Mouse (Mus musculus) left cerebral cortex, adult 8-10 months (tissue): ENCODE results near the gene Rpn1. TPM values are rescaled to one million over a fixed set of nuclear protein-coding genes. Genes with fewer than 3 reads are reported as not detected.

Experiments used
- DNase-seq, 2 experiments: peaks; one replicate each; pipeline ENCODE4 v3.0.0; 2022; ENCODE audit warnings: low spot score in 2 of 2
- total RNA-seq, 4 experiments: library from RNA; stranded (reverse); gene quantifications; 2 replicates each; pipeline ENCODE4 v1.2.4; 2022

The Rpn1 gene
- 100 to 1,000 TPM; 166 to 188 (median 171) TPM for total RNA-seq

GRCm38 (mm10) chr6:88084278-88085151 is at the start of gene Rpn1:
TSS of gene Rpn1 (plus strand) at chr6:88084482.
- DNase-seq: peak; percentile 94 to 95

GRCm38 (mm10) chr6:88037471-88038045 is 46.7 kb upstream of the Rpn1 start:
- no peak for DNase-seq

GRCm38 (mm10) chr6:88039426-88039825 is 44.9 kb upstream of the Rpn1 start:
- DNase-seq: peak in 1 of 2 experiments; percentile 53

- DNase-seq: no peak
These were observed 43.1 kb upstream of the Rpn1 start for GRCm38 (mm10) chr6:88041221-88041620.

- DNase-seq: no peak
These were observed 41.9 kb upstream of the Rpn1 start for GRCm38 (mm10) chr6:88042336-88042735.

GRCm38 (mm10) chr6:88044234-88044576 is 40.1 kb upstream of the Rpn1 start:
- no peak for DNase-seq

- DNase-seq: peak; percentile 83 to 95
These were observed 39.5 kb upstream of the Rpn1 start, which contains the start of gene Rab7 for GRCm38 (mm10) chr6:88044577-88045405. TSS of gene Rab7 (minus strand) at chr6:88045270.

GRCm38 (mm10) chr6:88045406-88045766 is 38.9 kb upstream of the Rpn1 start:
- DNase-seq: no peak

- DNase-seq: no peak
These were observed 36.4 kb upstream of the Rpn1 start for GRCm38 (mm10) chr6:88047853-88048252.

GRCm38 (mm10) chr6:88049008-88049407 is 35.3 kb upstream of the Rpn1 start:
- no peak for DNase-seq

- DNase-seq: no peak
These were observed 33.1 kb upstream of the Rpn1 start for GRCm38 (mm10) chr6:88051206-88051605.

- no peak for DNase-seq
These were observed 30.8 kb upstream of the Rpn1 start for GRCm38 (mm10) chr6:88053228-88054080.

- no peak for DNase-seq
These were observed 30.0 kb upstream of the Rpn1 start for GRCm38 (mm10) chr6:88054081-88054835.

- no peak for DNase-seq
These were observed 28.6 kb upstream of the Rpn1 start for GRCm38 (mm10) chr6:88055663-88056062.

GRCm38 (mm10) chr6:88056866-88057265 is 27.4 kb upstream of the Rpn1 start:
- DNase-seq: peak in 1 of 2 experiments; percentile 70

- no peak for DNase-seq
These were observed 24.4 kb upstream of the Rpn1 start for GRCm38 (mm10) chr6:88059903-88060302.

- no peak for DNase-seq
These were observed 23.7 kb upstream of the Rpn1 start for GRCm38 (mm10) chr6:88060602-88061001.

- DNase-seq: no peak
These were observed 22.9 kb upstream of the Rpn1 start for GRCm38 (mm10) chr6:88061406-88061805.

GRCm38 (mm10) chr6:88062398-88062797 is 21.9 kb upstream of the Rpn1 start:
- no peak for DNase-seq

GRCm38 (mm10) chr6:88064072-88064642 is 20.1 kb upstream of the Rpn1 start:
- DNase-seq: no peak
